Comparison of ENCODE assay signal across 10 mouse cellular contexts in genomic region chr17:88505275-88505723, GRCm38 (mm10). TPM values are rescaled to one million over a fixed set of nuclear protein-coding genes. Genes with fewer than 3 reads are reported as not detected.
DNase-seq lines count a peak whose midpoint lies in the region; ATAC-seq and TF ChIP-seq lines count a peak whose summit lies in the region.
"Had no signal": no experiment of that assay in that cellular context is flagged by ENCODE, and none has a peak within 500 bp of the region (broad histone marks: within the 10 kb centered on the region; RNA-seq: fewer than 3 reads in every experiment).

No protein-coding gene starts in this region.

- H3K9me3 ChIP-seq in neural tube, embryonic 12.5 days: no peaks in the 10 kb centered on the region
- H3K9me3 ChIP-seq in hindbrain, postnatal 0 days (ENCODE audit: low read length): no peaks in the 10 kb centered on the region

- TF ChIP-seq CTCF in hindbrain, postnatal 0 days (IDR thresholded peaks at IDR 0.05; ENCODE audit: low read depth): no peak

- no peak overlapping the region for H3K4me2 ChIP-seq in neural tube, embryonic 12.5 days (replicated peaks)
- H3K4me2 ChIP-seq in hindbrain, postnatal 0 days (ENCODE audit: low read depth, low read length): no peak overlapping the region

- 45% methylated on average over 10 of the region's 10 CpGs for WGBS in neural tube, embryonic 12.5 days
- WGBS in hindbrain, postnatal 0 days: 20% methylated on average over 10 of the region's 10 CpGs

- no peak overlapping the region for H3K9ac ChIP-seq in neural tube, embryonic 12.5 days
- no peak overlapping the region for H3K9ac ChIP-seq in hindbrain, postnatal 0 days (replicated peaks; ENCODE audit: low read length)

- H3K27ac ChIP-seq in neural tube, embryonic 12.5 days: no peak overlapping the region
- H3K27ac ChIP-seq in hindbrain, postnatal 0 days: peak overlapping the region; percentile 74
- H3K27ac ChIP-seq: kidney, postnatal 0 days had no signal

- intact Hi-C loops in heart, postnatal 25 days (cut with DNase I): no loop called here

- H3K4me1 ChIP-seq in neural tube, embryonic 12.5 days: no peaks in the 10 kb centered on the region
- peaks cover 9% of the 10 kb centered on the region; the same call in 1 of the 2 replicates for H3K4me1 ChIP-seq in hindbrain, postnatal 0 days (ENCODE audit: insufficient read depth, low read length)

- no peak for DNase-seq in neural tube, embryonic 10.5 days (ENCODE audit: extremely low spot score, low spot score)
- DNase-seq in cerebellum, postnatal 25 days: peak; percentile 86 to 87
- peak; percentile 84 for DNase-seq in hindbrain, postnatal 0 days (ENCODE audit: low spot score)
- peak; percentile 9 for DNase-seq in right cerebral cortex, postnatal 25 days
- DNase-seq in heart, postnatal 25 days (ENCODE audit: low spot score): no peak
- DNase-seq in adipocyte (ENCODE audit: low spot score): no peak
- DNase-seq in thymus, postnatal 0 days (ENCODE audit: low spot score): no peak

- ATAC-seq in neural tube, embryonic 12.5 days (ENCODE audit: low FRiP score, low read depth): 0 out of 2 replicates have a peak, but pooled peaks have one; percentile 29
- ATAC-seq in hindbrain, postnatal 0 days: peak; percentile 95
- ATAC-seq: Patski had no signal

- no peaks in the 10 kb centered on the region for H3K36me3 ChIP-seq in neural tube, embryonic 12.5 days
- no peaks in the 10 kb centered on the region for H3K36me3 ChIP-seq in hindbrain, postnatal 0 days (ENCODE audit: insufficient read depth, low read length)

- H3K27me3 ChIP-seq in neural tube, embryonic 12.5 days (replicated peaks): no peaks in the 10 kb centered on the region
- H3K27me3 ChIP-seq in hindbrain, postnatal 0 days (ENCODE audit: insufficient read depth, low read length): no peaks in the 10 kb centered on the region
- H3K27me3 ChIP-seq: Patski had no signal

- no peak overlapping the region for H3K4me3 ChIP-seq in neural tube, embryonic 12.5 days
- no peak overlapping the region for H3K4me3 ChIP-seq in hindbrain, postnatal 0 days (ENCODE audit: low read length)

RNA-seq across cellular contexts. Expression of gene Ppp1r21, which starts 24.6 kb away (rescaled TPM):
- polyA plus RNA-seq in neural tube, embryonic 12.5 days (2016; fragmentation: Nextera tagmentation; extraction: Ambion mirVana): 32.4 and 33.3 TPM in 2 replicates
- 43.7 and 54.5 TPM in 2 replicates for total RNA-seq in hindbrain, postnatal 0 days (2014; rRNA removed)
- 29.2 and 32.2 TPM in 2 replicates for polyA plus RNA-seq in hindbrain, postnatal 0 days (2015; fragmentation: Nextera tagmentation; extraction: Ambion mirVana)
- 10 to 100 TPM in 1 of 2 experiments, 1 to 10 TPM in 1; 8.4 to 10.2 TPM for total RNA-seq in heart, postnatal 25 days (2021)
- 31.0 and 33.8 TPM in 2 replicates for polyA plus RNA-seq in thymus, postnatal 0 days (2015; fragmentation: Nextera tagmentation; extraction: Ambion mirVana)

Comparison
In these comparisons a context has a peak if more than half of its experiments do, and no peak if none do; other contexts are left out.
1. DNase-seq: peak in cerebellum, postnatal 25 days (2 of 2), hindbrain, postnatal 0 days (single experiment) and right cerebral cortex, postnatal 25 days (single experiment); none in neural tube, embryonic 10.5 days (single experiment), heart, postnatal 25 days (single experiment), adipocyte (single experiment) and thymus, postnatal 0 days (single experiment).